Mouse (Mus musculus) MEL (cell line): Measurements from ENCODE around the gene Mylk3.

Experiments
- CTCF ChIP-seq, 3 experiments: IDR thresholded peaks in 2 of 3; conservative IDR thresholded peaks in 1 of 3; 2 replicates each; pipeline ENCODE4 v1.5.1; 2011 to 2012; ENCODE audit warnings: low read length in 3 of 3, low read depth in 2 of 3, mild to moderate bottlenecking in 2 of 3, improper control_type of control experiment in 1 of 3, inconsistent platforms in 1 of 3, mixed read lengths in 1 of 3, moderate library complexity in 1 of 3; ENCODE audit not compliant: control insufficient read depth in 1 of 3, insufficient read depth in 1 of 3, poor library complexity in 1 of 3, severe bottlenecking in 1 of 3
- EP300 ChIP-seq, 2 experiments: IDR thresholded peaks; 2 replicates each; pipeline ENCODE4 v1.6.1; 2011; ENCODE audit warnings: improper control_type of control experiment in 2 of 2, low read length in 2 of 2, low read depth in 1 of 2, mild to moderate bottlenecking in 1 of 2
- GATA1 ChIP-seq: IDR thresholded peaks from 2 replicates; pipeline ENCODE4 v1.6.1; 2011; ENCODE audit warnings: low read depth, low read length, improper control_type of control experiment
- KAT2A ChIP-seq: conservative IDR thresholded peaks from 2 replicates; pipeline ENCODE4 v1.6.1; 2012; ENCODE audit warnings: low read depth, low read length, improper control_type of control experiment, inconsistent platforms
- POLR2A ChIP-seq, 2 experiments: IDR thresholded peaks; 2 replicates each; pipeline ENCODE4 v1.6.1; 2011 to 2012; ENCODE audit warnings: low read length in 2 of 2, mild to moderate bottlenecking in 2 of 2, control low read depth in 1 of 2, improper control_type of control experiment in 1 of 2, low read depth in 1 of 2, moderate library complexity in 1 of 2; ENCODE audit not compliant: control insufficient read depth in 1 of 2, insufficient read depth in 1 of 2, poor library complexity in 1 of 2
- POLR2AphosphoS5 ChIP-seq: IDR thresholded peaks from 2 replicates; pipeline ENCODE4 v1.6.1; 2012; ENCODE audit warnings: low read depth, borderline replicate concordance, mild to moderate bottlenecking, inconsistent platforms, low read length, moderate library complexity, mixed read lengths
- TBP ChIP-seq: IDR thresholded peaks from 2 replicates; pipeline ENCODE4 v1.8.0; 2011; ENCODE audit warnings: low read depth, low read length, improper control_type of control experiment
- USF2 ChIP-seq, 2 experiments: IDR thresholded peaks; 2 replicates each; pipeline ENCODE4 v1.6.1; 2011 to 2012; ENCODE audit warnings: improper control_type of control experiment in 2 of 2, low read length in 2 of 2, borderline replicate concordance in 1 of 2, inconsistent platforms in 1 of 2, low read depth in 1 of 2, mild to moderate bottlenecking in 1 of 2; ENCODE audit not compliant: insufficient read depth in 1 of 2
- ZMIZ1 ChIP-seq: IDR thresholded peaks from 2 replicates; pipeline ENCODE4 v1.6.1; 2012; ENCODE audit warnings: low read depth, mild to moderate bottlenecking, inconsistent platforms, low read length, improper control_type of control experiment, moderate library complexity

DNA sequence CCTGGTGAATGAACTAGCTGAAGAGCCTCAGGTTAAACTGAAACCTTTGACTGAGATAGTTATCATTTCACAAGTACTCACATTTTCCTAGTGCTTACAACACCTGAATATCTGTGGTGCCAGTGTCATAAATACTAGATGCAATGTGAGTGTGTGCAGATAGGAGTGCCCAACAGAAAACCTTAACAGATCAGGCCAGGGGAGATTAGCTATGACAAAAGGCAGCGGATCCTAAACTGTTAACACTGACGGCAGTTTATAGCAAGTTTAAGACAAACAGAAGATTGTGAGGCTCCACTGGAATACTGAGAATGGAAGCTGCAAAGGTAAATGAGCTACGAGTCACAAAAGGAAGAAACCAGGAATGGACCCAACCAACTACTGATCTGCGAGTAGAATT, 40.9 kb upstream of the Mylk3 start:
- TF ChIP-seq TBP (no peak), CTCF (IDR thresholded peaks at IDR 0.05 in 2 of 3, conservative IDR thresholded peaks at IDR 0.05 in 1 of 3; ENCODE audit: control insufficient read depth in 1 of 3, insufficient read depth in 1 of 3, low read depth in 2 of 3, low read length in 3 of 3, poor library complexity in 1 of 3, severe bottlenecking in 1 of 3) (no peak), POLR2AphosphoS5 (no peak), EP300 (IDR thresholded peaks at IDR 0.05; ENCODE audit: low read depth in 1 of 2, low read length in 2 of 2) (peak; percentile 39 to 69; a peak in 2 of 4 replicates), POLR2A (IDR thresholded peaks at IDR 0.05; ENCODE audit: control insufficient read depth in 1 of 2, insufficient read depth in 1 of 2, low read depth in 1 of 2, low read length in 2 of 2, poor library complexity in 1 of 2) (no peak), ZMIZ1 (no peak), USF2 (IDR thresholded peaks at IDR 0.05; ENCODE audit: borderline replicate concordance in 1 of 2, insufficient read depth in 1 of 2, low read depth in 1 of 2, low read length in 2 of 2) (no peak), KAT2A (no peak), GATA1 (peak; percentile 55)
